Mouse (Mus musculus) MN1 (cell line): ENCODE measurements around the gene Phlpp1.

Experiments
- DNase-seq: peaks from one replicate; pipeline ENCODE4 v3.0.0-alpha.2; 2016; ENCODE audit warnings: low spot score

Gene Phlpp1

GRCm38 (mm10) chr1:106194263-106194662 is 22.7 kb downstream of the Phlpp1 start:
- no peak for DNase-seq

DNA sequence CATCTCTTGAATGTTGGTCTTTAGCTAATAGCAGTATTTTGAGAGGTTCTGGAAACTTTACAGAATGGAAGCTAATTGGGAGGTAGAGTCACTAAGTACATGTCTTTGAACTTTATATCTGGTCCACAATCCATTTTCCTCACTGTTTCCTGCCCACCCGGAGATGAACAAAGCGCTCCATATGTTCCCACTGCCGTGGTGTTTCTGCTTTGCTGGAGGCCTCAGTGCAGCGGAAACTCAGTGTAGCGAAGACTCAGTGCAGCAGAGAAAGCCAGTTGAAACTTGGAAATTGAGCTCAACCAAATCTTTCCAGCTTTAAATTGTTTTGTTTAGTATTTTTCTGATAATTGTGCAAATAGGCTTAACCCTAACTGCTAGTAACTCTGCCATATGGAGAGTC is 26.4 kb downstream of the Phlpp1 start:
- no peak for DNase-seq

GRCm38 (mm10) chr1:106199109-106199508 is 27.6 kb downstream of the Phlpp1 start:
- DNase-seq, result no peak

DNA sequence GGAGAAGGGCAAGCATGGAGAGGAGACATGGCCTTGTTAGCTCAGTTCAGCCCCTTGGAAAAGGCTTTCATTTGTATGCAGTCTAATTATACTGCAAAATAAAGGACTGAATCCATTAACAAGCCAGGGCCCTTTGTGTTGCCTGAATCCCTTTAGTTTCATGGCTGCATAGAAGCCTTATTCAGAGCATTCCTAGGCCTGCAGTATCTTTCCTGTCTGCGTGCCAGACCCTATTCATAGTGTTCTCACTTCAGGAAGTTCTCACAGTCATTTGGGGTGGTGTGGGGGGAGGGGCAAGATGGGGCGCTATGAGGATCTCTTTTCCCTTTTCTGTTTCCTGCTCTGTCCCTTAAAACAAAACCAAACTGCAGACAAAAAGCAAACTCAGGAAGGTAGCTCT is 28.1 kb downstream of the Phlpp1 start:
- no peak for DNase-seq

- no peak for DNase-seq
Measured at GRCm38 (mm10) chr1:106201025-106201424, 29.5 kb downstream of the Phlpp1 start.

- no peak for DNase-seq
Measured at GRCm38 (mm10) chr1:106201929-106202328, 30.4 kb downstream of the Phlpp1 start.

DNA sequence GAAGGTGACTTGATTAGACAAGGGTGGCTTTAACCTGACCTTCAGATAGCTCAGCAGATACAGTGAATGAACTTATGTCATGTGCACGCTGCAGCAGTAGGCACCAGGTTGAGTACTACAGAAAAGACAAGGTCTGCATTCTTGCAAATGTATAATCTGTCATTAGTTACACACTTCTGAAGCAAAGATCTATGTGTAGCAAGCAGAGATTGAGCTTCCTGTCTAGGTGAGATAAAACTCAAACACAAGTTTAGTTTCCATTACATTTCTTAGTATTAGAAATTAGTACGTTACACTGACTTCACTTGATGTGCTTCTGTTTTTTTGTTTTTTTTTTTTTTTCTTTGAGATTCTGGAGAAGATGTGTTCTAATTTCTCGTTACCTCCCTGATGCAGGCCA is 32.4 kb downstream of the Phlpp1 start:
- DNase-seq, result no peak

DNA sequence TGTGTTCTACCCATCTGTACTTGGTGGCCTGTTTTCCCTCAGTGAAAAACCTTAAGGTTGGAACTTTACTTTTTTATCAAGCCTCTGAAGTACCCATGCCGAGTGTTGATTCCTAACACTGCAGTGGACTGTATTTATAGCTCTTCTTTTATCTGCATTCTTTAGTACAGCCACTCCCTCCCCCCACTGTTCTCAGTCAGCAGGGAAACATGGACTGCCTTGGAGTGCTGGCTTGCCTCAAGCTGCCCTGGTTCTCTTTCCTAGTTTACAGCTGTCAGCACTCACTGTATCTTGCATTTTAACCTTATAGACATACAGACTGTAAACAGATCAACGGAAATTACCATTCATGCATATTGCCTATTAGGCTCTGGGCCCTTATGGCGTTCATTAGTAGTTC is 32.8 kb downstream of the Phlpp1 start:
- no peak for DNase-seq

- no peak for DNase-seq
Measured at GRCm38 (mm10) chr1:106208581-106208980, 37.0 kb downstream of the Phlpp1 start.

GRCm38 (mm10) chr1:106210461-106210860 is 38.9 kb downstream of the Phlpp1 start:
- no peak for DNase-seq

GRCm38 (mm10) chr1:106211146-106211545 is 39.6 kb downstream of the Phlpp1 start:
- no peak for DNase-seq

DNA sequence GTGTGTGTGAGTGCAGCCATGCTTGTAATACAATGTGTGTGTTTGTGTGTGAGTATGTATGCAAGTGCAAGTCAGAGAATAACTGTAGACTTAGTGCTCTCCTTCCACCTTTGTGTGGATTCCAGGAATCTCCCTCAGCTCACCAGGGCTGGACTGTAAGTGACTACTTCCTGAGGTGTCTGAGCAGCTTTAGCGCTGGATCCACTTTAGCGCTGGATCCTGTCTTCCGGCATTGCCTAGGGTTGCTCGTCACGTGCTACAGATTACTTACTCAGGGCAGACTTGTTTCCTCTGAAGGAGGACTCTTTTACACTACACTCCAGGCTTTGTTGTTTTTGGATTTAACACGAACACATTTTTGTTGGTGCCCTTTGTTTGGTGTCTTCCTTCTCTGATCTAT is 48.9 kb downstream of the Phlpp1 start:
- no peak for DNase-seq

DNA sequence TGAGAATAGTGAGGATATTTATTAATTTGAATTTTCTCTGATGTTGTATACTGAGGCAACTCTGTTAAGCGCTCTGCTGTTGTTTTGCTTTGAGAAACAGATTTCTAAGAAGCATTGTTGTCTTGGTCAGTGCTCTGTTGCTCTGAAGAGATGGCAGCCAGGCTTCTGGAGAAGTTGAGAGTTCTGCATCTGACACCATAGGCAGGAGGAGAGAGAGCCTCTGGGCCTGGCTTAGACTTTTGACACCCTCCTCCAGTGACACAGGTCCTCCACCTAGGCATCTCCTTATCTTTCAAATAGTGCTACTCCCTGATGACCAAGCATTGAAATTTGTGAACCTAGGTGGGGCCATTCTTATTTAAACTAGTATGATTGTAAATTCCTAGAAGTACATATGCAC is 49.8 kb downstream of the Phlpp1 start:
- DNase-seq, result no peak

DNA sequence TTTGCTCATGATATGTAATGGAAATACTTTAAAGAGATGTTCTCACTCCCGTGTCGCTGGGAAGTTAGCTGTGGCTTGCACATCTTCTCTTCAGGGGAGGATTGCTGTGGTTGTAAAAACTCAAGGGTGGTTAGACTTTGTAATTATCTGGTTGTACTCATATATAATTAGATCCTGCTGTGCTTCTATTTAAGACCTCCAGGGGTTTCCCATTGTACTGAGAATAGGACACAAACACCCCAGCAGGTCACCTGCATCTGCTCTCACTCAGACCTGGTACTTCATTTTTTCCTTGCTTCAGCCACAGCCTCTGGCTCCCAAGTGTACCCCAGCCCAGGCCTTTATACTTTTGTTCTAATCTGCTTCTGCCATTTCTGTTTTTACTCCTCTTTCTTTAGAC is 50.4 kb downstream of the Phlpp1 start:
- DNase-seq, result no peak

GRCm38 (mm10) chr1:106226613-106227012 is 55.1 kb downstream of the Phlpp1 start:
- DNase-seq, result no peak

DNA sequence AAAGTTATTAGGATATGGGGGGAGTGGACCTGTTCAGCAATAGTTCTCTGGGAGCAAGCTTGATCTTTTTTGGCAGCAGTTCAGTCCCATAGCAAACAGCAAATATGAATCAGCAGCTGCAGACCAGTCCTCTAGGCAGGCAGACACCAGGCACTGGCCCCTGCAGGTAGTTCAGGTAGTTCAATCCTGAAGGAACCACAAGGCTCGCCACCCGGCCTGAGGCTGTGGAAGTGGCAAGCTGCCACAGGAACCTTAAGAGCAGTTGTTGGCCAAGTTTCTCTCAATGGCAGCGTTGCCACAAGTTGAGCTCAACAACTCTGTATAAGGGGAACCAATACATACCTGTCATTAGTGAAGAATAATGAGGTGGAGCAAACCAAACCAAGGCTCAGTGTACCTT is 58.8 kb downstream of the Phlpp1 start:
- DNase-seq, result no peak

GRCm38 (mm10) chr1:106231345-106231744 is 59.8 kb downstream of the Phlpp1 start:
- no peak for DNase-seq

DNA sequence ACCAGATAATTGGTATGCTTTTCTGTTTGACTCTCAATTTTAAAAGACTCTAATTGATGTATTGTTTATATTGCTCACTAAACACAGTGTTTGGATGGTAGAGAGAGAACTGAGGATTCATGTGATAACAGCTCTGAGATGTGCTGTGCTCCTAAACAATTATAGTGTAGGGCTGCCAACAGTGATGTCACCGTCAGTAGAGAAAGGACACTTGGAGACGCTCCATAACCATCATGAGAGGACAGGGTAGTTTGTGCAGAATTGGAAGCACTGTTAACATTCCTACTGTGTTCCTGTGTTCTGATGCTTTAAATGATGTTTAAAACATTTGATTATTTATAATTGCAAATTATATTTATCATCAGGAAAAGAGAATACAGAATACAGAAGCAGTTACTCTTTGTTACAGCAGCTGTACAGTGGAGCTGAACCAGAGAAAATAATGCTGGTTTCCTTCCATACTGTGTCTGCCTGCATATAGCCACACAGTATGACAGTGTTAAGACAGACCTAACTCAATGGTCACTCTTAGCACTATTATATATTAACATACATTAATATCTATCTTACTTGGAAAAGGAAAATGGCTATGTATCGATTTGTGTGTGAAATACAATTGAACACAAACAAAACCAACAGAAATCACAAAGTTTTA is 60.4 kb downstream of the Phlpp1 start:
- DNase-seq, result no peak

DNA sequence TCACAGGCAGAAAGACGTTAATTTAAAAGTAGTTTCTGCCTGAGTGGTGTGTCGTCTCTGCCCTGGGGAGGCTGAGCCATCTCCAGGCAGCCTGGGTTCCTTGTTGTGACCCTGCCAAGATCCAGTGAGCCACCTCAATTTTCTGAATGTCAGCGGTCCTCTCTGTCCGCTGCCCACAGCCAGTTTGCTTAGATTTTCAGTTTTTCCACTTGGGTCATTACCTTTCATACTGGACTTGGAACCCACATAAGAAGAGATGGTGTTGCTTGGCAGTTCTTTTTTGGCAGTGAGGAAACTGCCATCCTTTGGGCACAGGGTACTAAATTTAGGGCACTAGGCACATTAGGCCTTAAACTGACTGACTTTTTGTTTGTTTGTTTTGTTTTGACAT is 60.9 kb downstream of the Phlpp1 start:
- no peak for DNase-seq

GRCm38 (mm10) chr1:106236986-106237385 is 65.4 kb downstream of the Phlpp1 start:
- no peak for DNase-seq

DNA sequence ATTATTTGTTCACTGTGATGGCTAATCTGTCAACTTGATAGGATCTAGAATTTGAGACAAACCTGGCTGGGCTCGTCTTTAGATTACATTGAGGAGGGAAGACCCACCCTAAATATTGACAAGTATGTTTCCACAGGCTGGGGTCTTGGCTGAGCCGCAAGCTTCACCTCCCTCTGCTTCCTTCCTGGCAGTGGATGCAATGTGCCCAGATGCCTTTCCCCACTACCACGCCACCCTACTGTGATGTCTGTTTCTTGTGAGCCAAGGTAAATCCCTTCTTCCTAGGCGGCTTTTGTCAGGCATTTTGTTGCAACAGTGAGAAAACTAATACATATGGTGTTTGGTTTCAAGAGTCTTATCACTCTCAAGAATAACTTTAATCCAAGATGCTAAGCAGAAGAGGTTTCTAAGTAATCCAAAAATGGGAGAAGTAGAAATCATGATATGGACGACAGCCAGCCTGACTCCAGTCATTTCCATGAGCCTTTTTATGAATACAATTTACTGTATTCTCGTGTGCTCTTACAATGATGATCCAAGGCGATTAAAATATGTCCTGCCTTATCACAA is 68.6 kb downstream of the Phlpp1 start:
- DNase-seq, result no peak

- no peak for DNase-seq
Measured at GRCm38 (mm10) chr1:106241059-106241458, 69.5 kb downstream of the Phlpp1 start.

- DNase-seq, result no peak
Measured at GRCm38 (mm10) chr1:106242129-106242528, 70.6 kb downstream of the Phlpp1 start.

DNA sequence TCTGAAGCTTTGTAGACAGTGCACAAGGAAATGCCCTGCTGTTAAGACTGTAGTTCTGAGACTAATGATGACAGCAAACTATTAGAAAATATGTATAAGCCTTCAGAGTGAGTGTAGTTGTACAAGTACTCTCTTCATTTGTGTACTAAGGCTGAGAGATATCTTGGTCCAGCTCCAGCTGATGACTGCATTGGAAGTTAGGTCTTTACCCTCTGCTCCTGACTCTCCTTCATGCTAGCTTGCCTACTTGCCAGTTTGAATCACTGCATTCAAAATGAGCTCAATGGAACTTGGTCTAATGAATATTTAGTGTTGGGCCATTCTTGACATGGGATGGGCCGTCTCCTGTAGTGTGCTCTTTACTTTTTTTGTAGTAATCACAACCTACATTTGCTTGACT is 71.8 kb downstream of the Phlpp1 start:
- DNase-seq, result no peak
